Mouse (Mus musculus) liver, embryonic 14.5 days (tissue): ENCODE results near the gene Senp7.

Source experiments
- CTCF ChIP-seq: IDR thresholded peaks from 2 replicates; pipeline ENCODE4 v1.5.1; 2016; ENCODE audit warnings: antibody characterized with exemption, low read depth, control low read depth
- EP300 ChIP-seq: IDR thresholded peaks from 2 replicates; pipeline ENCODE4 v1.6.1; 2016; ENCODE audit warnings: antibody characterized with exemption, low read depth

DNA sequence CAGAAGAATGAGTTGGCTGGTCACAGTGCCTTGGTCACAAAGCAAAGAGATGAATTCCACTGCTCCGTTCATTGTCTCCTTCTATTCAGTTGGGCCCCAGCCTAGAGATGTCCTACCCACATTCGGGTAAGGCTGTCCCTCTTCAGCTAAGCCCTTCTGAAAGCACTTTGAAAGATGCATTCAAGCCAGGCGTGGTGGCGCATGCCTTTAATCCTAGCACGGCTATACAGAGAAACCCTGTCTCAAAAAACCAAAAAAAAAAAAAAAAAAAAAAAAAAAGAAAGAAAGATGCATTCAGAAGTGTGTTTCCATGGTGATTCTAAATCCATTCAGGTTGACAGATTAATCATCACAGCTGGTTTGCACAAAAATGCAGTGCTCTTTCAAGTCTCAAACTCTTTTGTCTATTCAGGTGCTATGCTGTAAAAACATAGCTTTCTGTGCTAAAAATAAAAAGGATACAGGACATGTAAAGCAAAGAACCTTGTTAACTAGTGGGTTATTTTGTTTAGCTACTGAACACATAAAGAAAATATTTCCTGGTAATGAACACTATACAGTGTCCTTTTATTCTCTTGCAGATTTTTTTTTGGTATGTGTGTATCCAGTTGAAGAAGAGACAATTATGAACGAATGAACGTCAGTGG is 8.9 kb downstream of the Senp7 start:
- no peak for TF ChIP-seq CTCF
- TF ChIP-seq EP300 = no peak
